Mouse (Mus musculus): Measurements from ENCODE around the gene Llcfc1.

Llcfc1 gene

DNA sequence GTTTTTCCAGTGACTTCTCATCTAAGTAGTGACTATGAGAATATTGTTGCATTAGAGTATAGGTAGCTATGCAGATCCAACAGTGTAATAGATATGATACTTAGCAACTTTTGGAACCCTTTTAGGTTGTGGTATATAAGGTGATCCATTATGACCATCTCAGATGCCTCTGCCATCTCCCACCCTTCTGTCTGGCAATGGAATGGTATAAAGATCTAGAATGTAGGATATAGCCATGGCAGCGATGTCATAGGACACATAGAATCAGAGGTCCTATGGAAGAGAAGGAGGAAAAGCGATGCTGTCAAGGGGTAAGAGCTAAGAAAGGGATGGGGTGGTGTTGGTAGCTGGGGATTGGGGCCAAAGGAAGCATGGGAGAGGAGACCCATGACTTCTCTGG lies at the start of gene Llcfc1:
TSS of gene Llcfc1 (plus strand) at position 301 of the 400 bp plus-strand sequence.
- DNase-seq (ENCODE audit: low spot score in 2 of 2): no peak

DNA sequence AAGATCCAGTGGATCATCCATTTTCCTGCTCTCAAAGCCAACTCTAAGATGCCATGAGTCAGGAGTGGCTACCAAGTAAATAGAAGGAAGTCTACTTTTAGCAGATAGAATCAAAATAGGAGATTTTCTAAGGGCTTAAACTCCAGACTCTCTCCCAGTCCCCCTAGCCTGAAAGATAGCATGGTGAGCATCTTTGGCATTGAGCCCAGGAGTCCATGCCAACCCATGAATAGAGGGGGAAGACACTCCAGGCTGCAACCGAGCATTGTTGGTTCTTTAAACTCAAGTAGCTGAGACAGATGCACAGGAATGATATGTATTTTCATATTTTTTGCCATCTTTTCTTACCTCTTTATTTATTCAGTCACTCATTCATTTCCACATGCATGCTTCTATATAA lies 49.0 kb upstream of the Llcfc1 start:
- DNase-seq (ENCODE audit: low spot score in 2 of 2): no peak

DNA sequence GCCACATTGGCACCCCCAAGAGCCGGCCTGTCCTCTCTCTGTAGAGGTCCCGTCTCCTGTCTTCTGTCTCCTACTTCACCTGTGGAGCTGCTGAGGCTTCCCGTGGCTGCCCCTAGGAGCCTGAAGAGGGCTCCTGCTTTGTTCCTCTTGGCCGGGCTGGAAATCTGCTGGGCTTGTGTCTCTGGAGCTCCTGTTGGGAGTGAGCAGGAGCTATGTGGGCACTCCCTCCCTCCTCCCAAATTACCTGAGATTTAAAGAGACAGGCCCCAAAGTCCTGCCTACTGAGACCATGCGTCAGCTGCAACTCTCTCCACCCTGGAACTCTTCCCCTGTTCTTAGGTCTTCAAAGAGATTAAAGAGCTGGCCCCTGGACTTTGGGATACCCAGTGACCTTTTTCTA lies 48.1 kb upstream of the Llcfc1 start, which contains the start of gene Trpv6:
TSS of gene Trpv6 (minus strand) at position 228 of the 400 bp plus-strand sequence.
- no peak for DNase-seq (ENCODE audit: low spot score in 2 of 2)

DNA sequence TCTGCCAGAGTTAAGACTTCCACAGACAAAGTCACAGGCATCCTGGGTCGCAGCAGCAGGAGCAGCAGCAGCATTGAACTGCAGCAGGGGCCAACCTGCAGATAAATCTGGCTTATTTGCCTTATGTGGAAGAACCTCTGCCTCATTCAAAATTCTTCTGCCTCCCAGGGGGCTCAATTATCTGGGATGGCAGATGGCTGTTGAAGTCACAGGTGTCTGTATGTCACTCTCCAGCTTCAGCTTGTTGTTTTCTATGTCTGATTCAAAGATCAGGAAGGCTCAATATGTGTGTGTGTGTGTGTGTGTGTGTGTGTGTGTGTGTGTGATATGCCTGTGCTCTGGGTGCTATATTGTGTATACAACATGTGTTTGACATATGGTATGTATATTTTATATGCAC lies 46.8 kb upstream of the Llcfc1 start:
- DNase-seq (ENCODE audit: low spot score in 2 of 2): no peak

DNA sequence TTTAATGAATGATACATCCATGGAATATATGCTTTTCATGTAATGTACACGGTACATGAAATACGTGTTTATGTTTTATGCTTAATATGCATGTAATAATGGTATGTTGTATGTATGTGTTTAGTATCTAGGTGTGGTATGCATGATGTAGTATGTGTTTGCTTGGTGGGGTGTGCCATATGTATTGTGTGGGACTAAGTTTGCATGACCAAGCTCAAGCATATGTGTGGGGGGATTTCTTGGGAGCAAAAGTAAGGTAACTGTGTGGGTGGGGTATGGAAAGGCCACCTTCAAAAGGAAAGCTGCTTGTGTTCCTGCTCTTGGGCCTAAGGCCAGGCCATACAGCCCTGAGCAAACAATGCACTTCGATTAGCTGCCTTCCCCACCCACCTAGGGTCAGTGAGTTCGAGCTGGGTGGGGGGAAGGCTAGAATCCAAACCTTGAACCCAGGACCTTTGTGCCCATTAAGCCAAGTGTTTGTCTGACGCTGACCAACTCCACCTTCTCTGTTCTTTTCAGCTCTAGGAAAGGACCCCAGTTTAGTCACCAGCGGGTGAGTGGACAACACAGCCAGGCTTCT lies 46.2 kb upstream of the Llcfc1 start:
- no peak for DNase-seq (ENCODE audit: low spot score in 2 of 2)

DNA sequence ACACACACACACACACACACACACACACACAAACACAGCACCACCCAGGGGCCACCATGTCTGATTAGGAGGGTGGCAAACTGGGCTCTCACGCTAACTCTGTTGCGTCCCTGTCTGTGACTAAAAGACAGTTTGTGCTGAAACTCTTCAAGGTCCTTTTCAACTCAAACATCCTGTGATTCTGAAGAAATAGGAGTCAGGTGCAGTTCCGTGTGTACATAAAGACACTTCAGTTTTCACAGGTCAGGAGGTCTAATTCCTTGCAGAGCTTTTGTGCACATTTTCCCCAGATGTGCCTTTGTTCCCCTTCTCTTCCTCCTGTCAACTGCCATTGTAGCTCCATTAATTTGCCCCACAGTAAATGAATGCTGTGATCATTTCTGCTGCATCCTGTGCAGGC lies 43.8 kb upstream of the Llcfc1 start:
- no peak for DNase-seq (ENCODE audit: low spot score in 2 of 2)

DNA sequence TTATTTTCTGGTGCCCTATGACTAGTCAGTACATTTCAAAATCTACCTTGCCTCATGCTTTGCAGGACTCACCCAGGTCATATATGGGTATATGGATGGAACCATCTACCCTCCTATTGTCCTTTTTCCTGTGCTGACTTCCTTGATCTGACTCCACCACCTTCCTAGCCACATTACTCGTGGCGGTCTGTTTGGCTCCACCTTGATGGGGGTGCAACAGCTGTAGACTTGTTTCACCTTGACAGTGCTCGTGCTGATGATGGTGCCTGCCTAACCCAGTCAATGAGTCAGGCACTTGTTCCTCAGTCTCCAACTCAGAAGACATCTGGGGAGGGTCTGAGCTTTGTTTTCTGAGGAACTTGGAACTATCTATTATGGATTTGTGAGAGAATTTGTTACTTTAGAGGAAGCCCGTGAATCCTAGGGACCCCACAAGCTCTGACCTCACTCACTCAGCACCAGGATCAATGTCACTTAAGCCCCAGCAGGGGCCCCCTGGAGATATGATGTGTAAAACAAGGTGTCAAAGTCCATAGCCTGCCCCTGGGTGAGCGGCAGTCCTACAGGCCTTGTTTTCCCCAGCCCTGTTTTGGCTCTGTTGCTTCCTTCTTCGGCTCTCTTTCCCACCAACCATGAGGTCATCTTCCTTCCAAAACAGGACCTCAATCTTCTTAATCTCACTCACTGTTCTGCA lies 42.9 kb upstream of the Llcfc1 start:
- no peak for DNase-seq (ENCODE audit: low spot score in 2 of 2)

DNA sequence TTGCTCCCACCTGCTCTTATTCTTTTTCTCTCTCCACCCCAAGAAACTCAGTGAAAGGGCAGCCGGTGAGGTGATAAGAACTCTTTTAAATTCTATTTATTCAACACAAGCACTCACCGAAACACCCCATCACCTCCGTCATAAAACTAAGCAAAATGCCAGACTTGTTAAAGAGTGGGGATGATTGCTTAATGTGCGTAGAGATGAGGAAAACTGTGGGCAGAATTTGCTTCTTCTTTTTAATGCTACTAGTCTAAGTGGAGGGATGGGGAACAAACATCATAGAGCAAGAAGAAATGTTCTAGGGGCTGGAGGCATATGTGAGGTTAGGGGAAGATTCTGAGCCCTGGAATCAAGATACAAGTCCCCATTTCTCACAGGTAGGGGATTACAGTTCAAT lies 41.5 kb upstream of the Llcfc1 start:
- no peak for DNase-seq (ENCODE audit: low spot score in 2 of 2)

DNA sequence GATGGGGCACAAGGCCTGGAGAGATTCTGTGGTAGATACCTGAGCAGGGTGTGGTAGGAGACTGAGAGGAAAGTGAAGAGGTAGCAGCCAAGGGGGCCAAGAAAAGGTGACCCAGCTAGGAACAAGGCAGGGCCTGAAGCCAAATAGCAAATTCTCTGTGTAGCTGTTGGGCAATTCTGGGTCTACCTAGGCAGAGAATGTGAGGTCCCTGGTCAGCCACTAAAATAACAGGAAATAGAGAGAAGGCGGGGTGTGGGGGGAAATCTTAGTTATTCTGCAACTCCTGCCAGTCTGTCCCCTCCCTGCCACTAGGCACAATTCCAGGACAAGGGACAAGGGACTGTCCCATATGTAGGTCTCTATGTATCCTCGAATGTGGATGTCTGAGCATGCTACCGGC lies 41.0 kb upstream of the Llcfc1 start:
- no peak for DNase-seq (ENCODE audit: low spot score in 2 of 2)

DNA sequence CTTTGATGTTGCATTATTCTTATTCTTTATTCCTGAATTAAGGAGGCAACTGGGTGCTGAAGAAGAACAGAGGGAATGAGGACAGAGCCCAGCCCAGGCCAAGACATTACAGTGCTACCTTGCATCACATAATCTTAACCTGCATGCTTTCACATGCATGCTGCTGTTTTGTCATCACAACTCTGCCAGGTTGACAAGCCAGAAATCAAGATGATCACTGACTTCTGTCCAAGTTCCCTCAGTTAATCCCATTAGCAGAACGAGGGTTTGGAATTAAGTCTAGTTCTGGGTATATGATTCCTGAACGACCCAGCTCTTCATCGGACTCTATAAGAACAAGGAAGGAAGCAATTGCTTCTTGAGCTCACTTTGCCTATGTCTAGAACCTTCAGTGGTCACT lies 38.0 kb upstream of the Llcfc1 start:
- no peak for DNase-seq (ENCODE audit: low spot score in 2 of 2)

DNA sequence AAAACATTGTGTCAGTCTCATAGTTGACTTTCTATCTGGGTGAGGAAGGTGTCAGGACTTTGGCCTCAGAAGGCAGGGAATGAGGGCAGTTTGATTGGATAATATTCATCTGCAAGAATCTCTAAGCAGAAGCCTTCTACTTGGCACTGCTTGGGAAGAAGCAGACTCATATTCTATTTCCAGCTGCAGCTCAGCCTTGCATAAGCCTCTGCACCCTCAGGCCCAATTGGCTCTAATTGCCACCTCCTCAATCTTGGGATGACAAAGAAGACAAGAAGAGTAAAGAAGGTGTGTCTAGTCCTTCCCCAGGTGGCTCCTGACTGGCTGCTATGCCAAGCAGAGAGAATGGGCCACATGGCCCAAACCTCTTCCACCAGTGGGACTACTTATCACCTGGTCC lies 37.6 kb upstream of the Llcfc1 start:
- no peak for DNase-seq (ENCODE audit: low spot score in 2 of 2)

DNA sequence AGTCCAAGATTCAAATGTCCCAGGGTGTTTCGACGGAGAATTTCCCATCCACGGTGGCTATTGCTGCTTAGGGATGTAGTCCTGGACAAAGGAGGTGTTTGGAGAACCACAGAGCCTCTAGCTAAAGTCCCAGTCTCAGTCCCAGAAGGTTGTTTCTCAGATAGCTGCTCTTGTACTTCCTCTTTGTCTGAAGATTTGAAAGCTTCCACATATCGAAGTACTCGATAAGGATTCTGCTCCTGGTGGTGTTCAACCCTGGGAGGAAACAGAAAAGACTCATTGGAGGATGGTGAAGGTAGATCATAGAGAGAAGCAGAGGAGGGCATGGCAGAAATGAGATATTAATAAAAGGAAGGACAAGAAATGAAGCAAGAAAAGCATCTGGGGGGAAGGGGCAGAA lies 31.1 kb upstream of the Llcfc1 start:
- DNase-seq (ENCODE audit: low spot score in 2 of 2): no peak

DNA sequence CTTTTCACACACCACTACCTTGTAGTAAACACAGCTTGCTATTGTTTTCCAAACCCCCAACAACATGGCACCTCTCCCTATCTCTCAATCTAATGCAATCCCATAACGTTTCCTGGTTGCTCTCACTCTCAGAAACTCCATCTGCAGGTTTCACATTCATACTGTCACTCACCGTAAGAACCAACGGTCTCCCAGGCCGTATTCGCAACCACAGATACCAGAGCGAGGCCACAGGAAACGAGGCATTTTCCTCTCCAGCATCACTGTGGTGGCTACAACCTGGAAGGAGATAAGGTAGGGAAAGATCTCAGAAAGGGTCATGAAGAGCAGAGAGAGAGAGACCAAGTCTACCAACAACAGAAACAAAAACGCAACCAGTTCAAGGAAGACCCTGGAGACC lies 29.6 kb upstream of the Llcfc1 start:
- no peak for DNase-seq (ENCODE audit: low spot score in 2 of 2)

DNA sequence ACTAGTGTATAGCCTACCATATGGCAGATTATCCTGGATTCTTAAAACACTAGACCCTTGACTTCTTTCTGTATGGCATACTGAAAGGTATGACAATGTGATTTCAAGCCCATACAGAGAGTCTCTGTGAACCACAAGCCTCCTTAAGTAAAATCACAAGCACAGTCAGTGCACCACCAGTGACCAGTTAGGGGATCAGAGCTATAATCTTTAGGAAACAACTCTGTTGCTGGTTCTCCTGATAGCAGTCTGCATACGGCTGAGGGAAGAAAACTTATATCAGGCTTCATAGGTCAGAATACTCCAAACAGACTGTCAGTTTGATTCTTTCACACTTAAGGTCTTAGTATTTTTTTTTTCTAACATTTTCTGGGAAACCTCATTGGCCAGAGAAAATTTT lies 25.7 kb upstream of the Llcfc1 start:
- DNase-seq (ENCODE audit: low spot score in 2 of 2): no peak

DNA sequence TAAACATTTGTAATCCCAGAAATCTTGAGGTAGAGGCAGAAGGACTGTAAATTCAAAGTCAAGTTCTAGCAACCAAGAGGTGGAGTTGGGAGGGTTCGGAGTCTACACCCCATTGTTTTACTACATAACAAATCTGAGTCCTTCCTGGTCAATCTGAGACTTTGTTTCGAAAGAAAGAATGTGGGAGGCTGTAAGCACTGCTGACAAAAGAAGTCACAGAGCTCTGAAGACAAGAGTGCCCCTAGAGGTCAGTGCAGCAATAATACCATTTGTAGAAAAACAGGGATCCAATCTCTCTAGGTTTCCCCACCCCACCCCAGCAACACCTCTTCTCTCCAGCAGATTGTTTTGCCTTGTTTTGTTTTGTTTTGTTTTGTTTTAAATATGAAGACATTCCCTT lies 21.9 kb upstream of the Llcfc1 start:
- DNase-seq (ENCODE audit: low spot score in 2 of 2): no peak

DNA sequence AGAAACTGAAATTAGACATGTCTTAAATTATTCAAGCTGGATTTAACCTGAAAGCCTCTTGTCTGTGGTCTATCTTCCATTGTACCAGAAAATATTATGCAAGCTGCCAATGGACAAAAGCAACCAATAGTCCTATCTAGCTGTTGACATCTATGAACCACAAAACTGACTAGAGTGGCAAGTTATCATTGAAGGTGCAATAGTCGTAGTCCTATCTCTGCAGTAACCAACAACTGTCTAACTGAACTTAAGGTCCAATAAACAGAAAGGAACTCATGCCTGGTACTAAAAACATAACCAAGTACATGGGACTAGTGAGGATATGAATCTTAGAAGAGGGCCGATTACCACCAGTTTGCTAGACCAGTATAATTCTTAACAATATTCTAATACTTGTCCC lies 7.7 kb upstream of the Llcfc1 start:
- DNase-seq (ENCODE audit: low spot score in 2 of 2): no peak

DNA sequence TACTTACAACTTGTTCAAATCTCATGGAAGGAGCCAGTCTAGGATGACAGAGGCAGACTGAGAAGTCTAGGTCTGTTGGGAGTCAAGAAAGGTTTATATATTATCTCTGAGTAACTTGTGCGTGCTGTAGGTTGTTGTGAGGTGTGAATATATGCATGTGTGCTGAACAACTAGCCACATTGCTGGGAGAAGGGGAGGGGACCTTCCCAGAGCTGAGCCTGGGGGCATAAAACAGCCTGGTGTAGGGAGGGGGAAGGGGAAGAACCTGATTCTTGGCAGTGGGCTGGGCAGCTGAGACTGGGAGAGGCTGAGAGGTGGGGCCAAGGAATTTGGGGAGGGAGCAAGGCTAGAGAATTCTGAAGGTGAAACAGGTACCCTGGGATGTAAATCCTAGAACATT lies 3.6 kb upstream of the Llcfc1 start, which contains the start of gene Trpv5:
TSS of gene Trpv5 (minus strand) at position 101 of the 400 bp plus-strand sequence.
- no peak for DNase-seq (ENCODE audit: low spot score in 2 of 2)

DNA sequence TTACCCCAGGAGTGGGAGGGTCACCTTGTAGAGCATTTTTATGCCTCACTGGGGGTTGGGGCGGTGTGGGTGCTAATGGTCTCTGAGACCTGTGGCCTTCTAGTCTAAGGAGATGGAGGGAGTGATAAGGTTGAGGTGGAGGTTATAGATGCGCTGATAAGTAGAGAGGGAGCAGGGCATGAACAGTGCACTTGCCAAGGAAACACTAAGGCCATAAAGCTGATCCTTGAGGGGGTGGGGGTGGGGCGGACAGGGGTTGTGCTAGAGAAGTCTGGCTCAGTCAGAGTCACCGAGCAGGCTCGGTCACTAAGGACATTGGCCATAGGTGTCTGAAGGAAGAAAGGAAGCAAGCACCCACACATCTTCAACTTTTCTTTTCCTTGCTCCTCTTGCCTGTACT lies 2.6 kb upstream of the Llcfc1 start:
- DNase-seq (ENCODE audit: low spot score in 2 of 2): no peak

DNA sequence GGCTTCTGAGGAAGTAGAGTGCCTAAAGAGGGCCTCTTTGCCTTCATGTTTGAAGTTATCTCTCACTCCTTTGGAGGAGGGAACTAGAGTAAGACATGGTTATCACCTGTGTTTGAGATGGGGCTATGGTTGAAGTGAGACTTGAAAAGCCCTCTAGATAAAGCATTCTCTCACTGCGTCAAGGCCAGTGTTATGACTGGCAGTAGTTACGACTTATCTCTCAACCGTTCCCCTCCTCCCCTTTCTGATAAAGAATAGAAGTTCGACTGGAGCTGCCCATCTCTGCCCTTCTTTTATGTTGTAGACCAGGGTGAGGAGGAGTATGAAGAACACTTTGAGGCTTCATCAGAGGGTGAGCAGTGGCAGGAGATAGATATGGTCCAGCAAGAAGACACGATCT lies 680 bp downstream of the Llcfc1 start:
- no peak for DNase-seq (ENCODE audit: low spot score in 2 of 2)

DNA sequence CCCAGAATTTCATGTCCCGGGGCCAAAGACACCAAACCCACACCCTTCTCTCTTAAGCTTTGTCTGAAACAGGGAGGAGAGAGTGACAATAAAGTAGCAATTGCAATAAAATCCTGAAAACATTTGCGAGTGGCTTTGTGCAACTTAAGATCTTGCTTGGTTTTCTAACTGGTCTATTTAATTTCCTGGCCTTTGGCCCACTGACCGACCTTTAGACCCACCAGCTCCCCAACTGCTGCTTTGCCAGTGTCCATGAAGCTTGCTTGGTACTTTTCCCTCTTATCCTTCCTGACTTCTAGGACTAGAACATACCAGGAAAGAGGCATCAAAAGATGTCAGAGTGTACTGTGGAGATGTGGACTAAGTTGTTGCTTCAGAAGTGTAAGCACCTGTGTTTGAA lies 1.4 kb downstream of the Llcfc1 start:
- no peak for DNase-seq (ENCODE audit: low spot score in 2 of 2)

DNA sequence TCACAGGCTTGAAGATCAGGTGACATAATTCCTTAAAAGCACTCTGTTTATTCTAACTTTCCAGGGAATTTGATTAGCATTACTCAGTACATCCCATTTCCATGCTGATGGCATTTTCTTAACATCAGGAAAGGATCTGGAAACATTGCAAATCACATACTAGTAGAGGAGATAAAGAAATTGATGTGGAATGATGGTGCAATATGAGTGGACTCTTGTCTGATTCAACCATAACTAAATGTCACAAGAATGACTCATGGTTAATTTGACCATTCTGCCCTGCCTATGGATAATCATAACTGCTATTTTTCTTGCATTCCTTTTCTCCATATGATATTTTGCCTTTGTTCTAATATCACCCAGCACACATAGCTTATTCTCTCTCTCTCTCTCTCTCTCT lies 8.0 kb downstream of the Llcfc1 start:
- no peak for DNase-seq (ENCODE audit: low spot score in 2 of 2)

DNA sequence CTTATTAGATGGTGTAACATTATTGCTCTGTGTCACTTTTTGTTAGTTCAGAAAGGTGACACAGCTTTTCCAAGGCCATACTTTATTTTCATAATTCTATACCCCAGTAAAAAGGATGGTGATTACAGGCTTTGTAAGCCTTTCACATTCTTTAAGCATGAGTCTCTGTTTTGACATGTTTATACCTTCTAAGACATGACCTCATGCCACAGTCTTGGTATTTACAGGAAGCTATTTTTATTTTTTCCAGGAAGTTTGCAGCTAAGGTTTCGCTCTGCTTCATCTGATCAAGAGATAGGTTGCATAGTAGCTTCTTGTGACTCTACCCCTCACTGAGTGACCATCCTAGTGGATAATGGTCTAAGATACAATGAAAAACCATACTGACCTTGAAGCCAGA lies 10.2 kb downstream of the Llcfc1 start:
- no peak for DNase-seq (ENCODE audit: low spot score in 2 of 2)

DNA sequence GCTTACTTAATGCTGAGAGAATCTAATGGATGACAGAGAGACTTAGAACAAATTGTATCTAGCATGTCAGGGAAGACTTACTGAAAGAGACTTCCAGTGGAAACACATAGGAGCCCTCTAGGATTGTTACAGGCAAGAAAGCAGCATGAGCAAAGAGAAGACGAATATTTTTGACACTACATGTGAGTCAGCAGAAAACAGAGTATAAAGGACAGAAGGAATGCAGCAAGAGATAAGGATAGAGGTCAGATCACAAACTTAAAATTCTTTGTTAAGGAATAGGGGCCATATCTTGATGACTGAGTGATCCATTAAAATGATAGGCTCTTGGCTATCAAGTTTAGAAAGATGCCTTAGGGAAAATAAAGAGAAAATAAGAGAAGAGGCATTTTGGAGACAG lies 17.0 kb downstream of the Llcfc1 start:
- no peak for DNase-seq (ENCODE audit: low spot score in 2 of 2)

DNA sequence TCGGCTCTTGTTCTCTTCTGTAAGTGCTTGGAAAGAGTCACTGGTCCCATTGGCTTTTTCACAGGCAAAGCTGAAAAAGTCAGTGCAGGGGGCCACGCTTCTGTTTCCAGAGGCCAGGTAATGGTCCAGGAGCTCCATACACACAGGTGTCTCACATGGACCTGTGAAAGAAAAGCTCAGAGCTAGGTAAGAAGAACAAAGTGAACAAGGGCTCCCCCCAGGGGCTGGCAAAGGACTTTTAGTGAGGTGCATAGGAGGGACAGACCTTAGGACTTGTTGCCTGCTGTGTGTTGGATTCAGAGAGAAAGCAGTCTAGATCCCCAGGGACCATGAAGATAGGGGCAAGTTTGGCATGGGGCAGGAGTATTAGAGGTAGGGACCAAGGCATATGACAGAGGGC lies 18.7 kb downstream of the Llcfc1 start:
- DNase-seq (ENCODE audit: low spot score in 2 of 2): no peak
